ENCODE assay signal across 8 mouse cellular contexts in genomic region chr10:62110504-62111206, GRCm38 (mm10). TPM values are rescaled to one million over a fixed set of nuclear protein-coding genes. Genes with fewer than 3 reads are reported as not detected.
A peak's percentile ranks its signal among the peaks of the same experiment; 100 is the strongest.
DNase-seq lines count a peak whose midpoint lies in the region; ATAC-seq and TF ChIP-seq lines count a peak whose summit lies in the region.

No protein-coding gene starts in this region.

- H3K27ac ChIP-seq in left cerebral cortex, adult 2 months: peak overlapping the region; percentile 94

- intact Hi-C loops in left cerebral cortex, adult 2 months (cut with DNase I): no loop called here

- DNase-seq in embryo, embryonic 10.5 days (ENCODE audit: low spot score): peak; percentile 84
- peak; percentile 86 for DNase-seq in gastrocnemius, postnatal 10 days
- peak; percentile 81 for DNase-seq in induced T-regulatory cell, adult 2 months (ENCODE audit: low read depth)
- DNase-seq in left cerebral cortex, adult 2 months (ENCODE audit: extremely low spot score in 1 of 2, low spot score in 2 of 2): peak; percentile 90 to 97
- peak; percentile 82 to 87 for DNase-seq in lung, postnatal 4 days
- DNase-seq in right cerebral cortex, adult 18-20 months: peak; percentile 93
- peak; percentile 80 to 84 for DNase-seq in urinary bladder, adult 18-20 months (ENCODE audit: low spot score in 2 of 2)

- peak overlapping the region; percentile 92 for H3K4me3 ChIP-seq in left cerebral cortex, adult 2 months

- peak; percentile 99 for TF ChIP-seq CTCF in left cerebral cortex, adult 2 months (IDR thresholded peaks at IDR 0.05)

- peak; percentile 91 for ATAC-seq in activated CD4-positive, CD25-positive, alpha-beta regulatory T cell, adult 4 months

RNA-seq across cellular contexts. Expression of gene Neurog3, which starts 22.2 kb away (rescaled TPM):
- polyA plus RNA-seq in activated CD4-positive, CD25-positive, alpha-beta regulatory T cell, adult 4 months (2017; shearing (Covaris generic)): not detected
- total RNA-seq in gastrocnemius, postnatal 10 days (2021): not detected
- total RNA-seq in left cerebral cortex, adult 2 months (2021): not detected

RNA-seq across cellular contexts. Expression of gene Fam241b, which starts 33.1 kb away (rescaled TPM):
- polyA plus RNA-seq in activated CD4-positive, CD25-positive, alpha-beta regulatory T cell, adult 4 months (2017; shearing (Covaris generic)): 1 to 10 TPM; 2.9 to 3.3 TPM
- under 1 TPM; 0.52 to 0.70 TPM for total RNA-seq in gastrocnemius, postnatal 10 days (2021)
- total RNA-seq in left cerebral cortex, adult 2 months (2021): 10 to 100 TPM; 50.1 to 58.3 TPM

Comparison
In these comparisons a context has a peak if more than half of its experiments do, and no peak if none do; other contexts are left out.
1. Peak in every context shown above with its lines: DNase-seq, ATAC-seq, H3K4me3 ChIP-seq and H3K27ac ChIP-seq.
2. RNA of gene Fam241b, which starts 33.1 kb away (total RNA-seq): 50.1 to 58.3 TPM in left cerebral cortex, adult 2 months; 0.52 to 0.70 TPM in gastrocnemius, postnatal 10 days; every median in the first group is over 10 times any median in the second.